Mouse (Mus musculus) G1E (cell line): ENCODE measurements around the gene Cngb1.

Experiments
- CTCF ChIP-seq: IDR thresholded peaks from 2 replicates; pipeline ENCODE4 v1.5.1; 2012; ENCODE audit warnings: low read depth, low read length, inconsistent platforms, mixed read lengths
- GATA1 ChIP-seq: IDR thresholded peaks from 2 replicates; pipeline ENCODE4 v1.6.1; 2012; ENCODE audit warnings: borderline replicate concordance, low read length, inconsistent platforms, mixed read lengths
- TAL1 ChIP-seq: conservative IDR thresholded peaks from 2 replicates; pipeline ENCODE4 v1.6.1; 2012; ENCODE audit warnings: low read depth, low read length, inconsistent platforms, mixed read lengths

GRCm38 (mm10) chr8:95336363-95336762 is 30.0 kb upstream of the Cngb1 start:
- no peak for TF ChIP-seq TAL1
- no peak for TF ChIP-seq CTCF
- no peak for TF ChIP-seq GATA1
